Mouse (Mus musculus) fat pad, adult 2 months (tissue): ENCODE results near the gene Glp2r.

ENCODE experiments used
- DNase-seq: peaks from one replicate; pipeline ENCODE4 v3.0.0-alpha.2; 2011; ENCODE audit warnings: low read depth, low spot score; ENCODE audit errors: extremely low read depth

The Glp2r gene

GRCm38 (mm10) chr11:67771053-67771452 lies at the start of gene Glp2r:
TSS of gene Glp2r (minus strand) at chr11:67771153.
- DNase-seq = no peak

- no peak for DNase-seq
Measured at GRCm38 (mm10) chr11:67820221-67820620, 49.3 kb upstream of the Glp2r start.

- no peak for DNase-seq
Measured at GRCm38 (mm10) chr11:67819604-67820003, 48.7 kb upstream of the Glp2r start.

- DNase-seq = no peak
Measured at GRCm38 (mm10) chr11:67811535-67811934, 40.6 kb upstream of the Glp2r start.

GRCm38 (mm10) chr11:67808051-67808450 lies 37.1 kb upstream of the Glp2r start:
- DNase-seq = no peak

- no peak for DNase-seq
Measured at GRCm38 (mm10) chr11:67806832-67807597, 36.1 kb upstream of the Glp2r start.

- no peak for DNase-seq
Measured at GRCm38 (mm10) chr11:67805538-67805937, 34.6 kb upstream of the Glp2r start.

- no peak for DNase-seq
Measured at GRCm38 (mm10) chr11:67801169-67801568, 30.2 kb upstream of the Glp2r start.

- no peak for DNase-seq
Measured at GRCm38 (mm10) chr11:67800130-67800723, 29.3 kb upstream of the Glp2r start.

GRCm38 (mm10) chr11:67797931-67798330 lies 27.0 kb upstream of the Glp2r start, which contains the start of gene Dhrs7c:
TSS of gene Dhrs7c (plus strand) at chr11:67798187.
- DNase-seq = no peak

GRCm38 (mm10) chr11:67790182-67790581 lies 19.2 kb upstream of the Glp2r start:
- no peak for DNase-seq

- DNase-seq = no peak
Measured at GRCm38 (mm10) chr11:67774379-67774778, 3.4 kb upstream of the Glp2r start, which contains the start of gene Gsg1l2. TSS of gene Gsg1l2 (plus strand) at chr11:67774608.

GRCm38 (mm10) chr11:67772577-67772976 lies 1.6 kb upstream of the Glp2r start:
- no peak for DNase-seq

- DNase-seq = no peak
Measured at GRCm38 (mm10) chr11:67771691-67772090, 738 bp upstream of the Glp2r start.

- no peak for DNase-seq
Measured at GRCm38 (mm10) chr11:67757373-67758167, 13.4 kb downstream of the Glp2r start.

- no peak for DNase-seq
Measured at GRCm38 (mm10) chr11:67756287-67756686, 14.7 kb downstream of the Glp2r start.

GRCm38 (mm10) chr11:67741569-67741968 lies 29.4 kb downstream of the Glp2r start:
- DNase-seq = no peak

GRCm38 (mm10) chr11:67738846-67739490 lies 32.0 kb downstream of the Glp2r start:
- DNase-seq = no peak

GRCm38 (mm10) chr11:67738345-67738744 lies 32.6 kb downstream of the Glp2r start:
- no peak for DNase-seq

GRCm38 (mm10) chr11:67734597-67734996 lies 36.4 kb downstream of the Glp2r start:
- DNase-seq = no peak

GRCm38 (mm10) chr11:67733726-67734125 lies 37.2 kb downstream of the Glp2r start:
- no peak for DNase-seq
